Mouse (Mus musculus): ENCODE results near the gene Gm21477. TPM values are rescaled to one million over a fixed set of nuclear protein-coding genes. Genes with fewer than 3 reads are reported as not detected.
"Not testable (repeated sequence)": the region's sequence is repeated elsewhere in the genome, so short reads cannot be mapped to it uniquely, and the experiment has no call there.

Gene Gm21477
- not detected for total RNA-seq (2022)

DNA sequence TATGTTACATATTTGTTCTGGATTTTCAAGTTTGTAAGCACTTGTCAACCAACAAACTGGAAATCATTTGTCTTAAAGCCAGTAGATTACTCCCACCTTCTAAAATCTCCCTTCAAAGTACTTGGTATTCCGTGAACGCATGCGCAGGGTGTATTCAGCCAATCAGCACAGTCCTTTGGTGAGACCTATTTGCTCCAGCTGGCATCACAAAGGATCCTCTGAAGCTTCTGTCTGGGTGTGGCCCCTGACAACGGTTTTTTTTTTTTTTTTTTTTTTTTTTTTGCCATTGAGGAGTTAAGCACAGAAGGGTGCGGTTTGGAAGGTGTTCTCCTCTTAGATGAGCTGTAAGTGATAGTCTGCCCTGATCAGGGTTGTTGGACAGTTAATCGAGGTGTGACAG, at the start of gene Gm21477:
Gene Gm21477, plus strand, starts transcription at position 301 of the 400 bp plus-strand sequence.
- DNase-seq (ENCODE audit: low spot score in 2 of 2): not testable (repeated sequence)
